Mouse (Mus musculus): ENCODE measurements around the gene Maml3.
A peak's percentile ranks its signal among the peaks of the same experiment; 100 is the strongest.

Gene Maml3

GRCm38 (mm10) chr3:51651149-51651548 lies 453.7 kb downstream of the Maml3 start:
- no peak for DNase-seq

- no peak for DNase-seq
Observed at GRCm38 (mm10) chr3:51649986-51650385, 454.9 kb downstream of the Maml3 start.

GRCm38 (mm10) chr3:51649426-51649825 lies 455.4 kb downstream of the Maml3 start:
- no peak for DNase-seq

- peak; percentile 83 to 84 for DNase-seq
Observed at GRCm38 (mm10) chr3:51648037-51648664, 456.7 kb downstream of the Maml3 start.

GRCm38 (mm10) chr3:51647356-51647755 lies 457.5 kb downstream of the Maml3 start:
- DNase-seq: no peak

GRCm38 (mm10) chr3:51646301-51646700 lies 458.6 kb downstream of the Maml3 start:
- no peak for DNase-seq

GRCm38 (mm10) chr3:51645484-51645883 lies 459.4 kb downstream of the Maml3 start:
- DNase-seq: no peak

GRCm38 (mm10) chr3:51638260-51638659 lies 466.6 kb downstream of the Maml3 start:
- DNase-seq: no peak

- no peak for DNase-seq
Observed at GRCm38 (mm10) chr3:51637326-51637725, 467.6 kb downstream of the Maml3 start.

- DNase-seq: no peak
Observed at GRCm38 (mm10) chr3:51636700-51637099, 468.2 kb downstream of the Maml3 start.

- no peak for DNase-seq
Observed at GRCm38 (mm10) chr3:51635960-51636359, 468.9 kb downstream of the Maml3 start.

All from cerebellum, adult 18-20 months (tissue).